Mouse (Mus musculus): ENCODE data around the gene Dbndd1.
"Not testable (repeated sequence)": the region's sequence is repeated elsewhere in the genome, so short reads cannot be mapped to it uniquely, and the experiment has no call there.

The Dbndd1 gene

GRCm38 (mm10) chr8:123504591-123505195, 10.6 kb downstream of the Dbndd1 start:
- CTCF ChIA-PET, result interaction anchor here in 1 of 4 experiments (1.1 kb wide), 1 partner anchor 280 kb away, joined by 3 read pairs; no protein-coding TSS in a partner anchor
- POLR2A ChIA-PET, result interaction anchor here in 1 of 4 experiments (1.7 to 6.6 kb wide), 2 partner anchors 10 to 22 kb away, joined by 5 to 49 read pairs; partner anchors contain the start of gene Dbndd1

DNA sequence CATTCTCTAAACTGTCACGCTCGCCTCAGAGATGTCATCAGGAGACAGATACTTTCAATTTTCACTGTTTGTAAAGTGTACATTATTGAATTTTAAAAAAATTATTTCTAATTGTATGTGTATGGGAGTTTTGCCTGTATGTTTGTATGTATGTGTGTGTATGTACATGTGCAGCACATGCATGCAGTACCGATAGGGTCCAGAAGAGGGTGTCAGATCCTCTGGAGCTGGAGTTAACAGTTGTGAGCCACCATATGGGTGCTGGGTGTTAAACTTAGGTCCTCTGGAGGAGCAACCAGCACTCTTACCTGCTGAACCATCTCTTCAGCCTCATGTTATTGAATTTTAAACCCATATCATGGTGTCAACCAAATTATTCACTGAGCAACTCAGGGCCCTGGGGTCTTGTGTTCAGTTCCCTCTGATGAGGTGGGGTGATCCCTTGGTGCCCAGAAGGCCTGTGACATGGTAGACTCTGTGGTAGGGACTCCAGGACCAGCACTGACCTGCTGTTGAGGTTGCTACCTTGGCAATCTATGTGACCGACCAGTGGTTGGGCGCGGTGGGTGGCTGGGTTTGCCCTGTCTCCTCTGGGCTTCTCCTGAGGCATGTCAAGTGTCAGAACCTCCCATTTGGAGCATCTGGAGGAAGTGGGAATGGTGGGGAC, 11.3 kb downstream of the Dbndd1 start:
- ChIA-PET CTCF (interaction anchor here (0.5 to 1.0 kb wide), 5 partner anchors 11 to 125 kb away, joined by 3 to 5 read pairs (median 4); partner anchors contain the start of gene Dbndd1 (in 3 of the 4)), POLR2A (interaction anchor here in 3 of 4 experiments (0.8 to 6.6 kb wide), 3 partner anchors 10 to 11 kb away, joined by 4 to 49 read pairs (median 5); partner anchors contain the start of gene Dbndd1 (in 2 of the 3))

- CTCF ChIA-PET, result interaction anchor here in 2 of 4 experiments (0.5 to 1.6 kb wide), 3 partner anchors 13 to 563 kb away, joined by 3 to 5 read pairs (median 4); partner anchors contain the start of gene Dbndd1 (in 2 of the 2)
Measured at GRCm38 (mm10) chr8:123502192-123502591, 13.1 kb downstream of the Dbndd1 start.

DNA sequence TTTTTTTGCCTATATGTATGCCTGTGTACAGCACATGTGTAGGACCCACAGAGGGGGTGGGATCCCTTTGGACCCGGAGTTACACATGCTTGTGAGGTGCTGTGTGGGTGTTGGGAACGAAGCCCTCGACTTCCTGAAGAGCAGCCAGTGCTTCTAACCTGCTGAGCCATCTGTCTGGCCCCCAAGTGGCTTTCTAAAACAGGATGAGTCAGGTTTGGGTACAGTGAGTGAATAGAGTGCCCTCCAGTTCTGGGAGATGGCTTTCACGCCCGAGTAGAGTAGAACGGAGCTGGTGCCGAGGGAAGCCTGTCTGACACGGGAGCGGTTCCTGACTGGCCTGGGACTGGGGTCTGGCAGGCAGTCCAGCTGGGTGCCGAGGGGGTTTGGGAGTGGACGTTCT, 15.7 kb downstream of the Dbndd1 start:
- ChIA-PET CTCF (interaction anchor here in 2 of 4 experiments (1.0 to 1.2 kb wide), 2 partner anchors 15 to 16 kb away, joined by 3 to 5 read pairs; partner anchors contain the start of gene Dbndd1 (in 2 of the 2)), POLR2A (interaction anchor here in 1 of 4 experiments (1.0 to 3.2 kb wide), 3 partner anchors 10 to 22 kb away, joined by 3 to 14 read pairs (median 6); partner anchors contain the start of gene Afg3l1)

More at GRCm38 (mm10) chr8:123502192-123502591, 13.1 kb downstream of the Dbndd1 start:
- POLR2A ChIA-PET, result interaction anchor here in 2 of 4 experiments (0.6 to 6.6 kb wide), 4 partner anchors 12 to 53 kb away, joined by 3 to 49 read pairs (median 8); partner anchors contain the start of genes Dbndd1 (in 1 of the 2) and Gas8 (in 1 of the 2)

DNA sequence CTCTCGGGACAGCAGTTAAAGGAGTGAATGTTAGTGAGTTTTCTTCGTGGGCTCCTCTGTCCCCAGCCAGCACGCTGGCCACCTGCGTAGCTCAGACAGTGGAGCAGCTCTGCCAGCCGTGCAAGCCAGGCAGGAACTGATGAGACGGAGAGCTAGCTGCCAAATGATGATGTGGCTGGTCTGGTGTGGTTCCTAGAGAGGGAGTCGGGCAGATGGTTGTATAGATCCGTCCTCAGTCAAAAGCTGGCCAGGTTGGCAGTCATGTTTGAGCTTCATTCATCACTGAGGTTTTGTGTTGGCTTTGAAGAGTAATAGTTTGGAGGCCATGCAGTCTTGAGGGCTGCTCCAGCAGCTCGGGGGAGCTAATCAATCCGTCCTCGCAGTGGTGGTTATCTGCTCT, 16.3 kb downstream of the Dbndd1 start:
- ChIA-PET CTCF (interaction anchor here in 2 of 4 experiments (1.0 to 1.2 kb wide), 2 partner anchors 16 kb away, joined by 3 to 5 read pairs; partner anchors contain the start of gene Dbndd1 (in 2 of the 2)), POLR2A (interaction anchor here in 1 of 4 experiments (1.0 kb wide), 2 partner anchors 16 to 21 kb away, joined by 3 read pairs; partner anchors contain the start of gene Afg3l1)

- POLR2A ChIA-PET, result interaction anchor here in 2 of 4 experiments (1.0 to 1.5 kb wide), 4 partner anchors 8 to 19 kb away, joined by 3 to 5 read pairs (median 4); no protein-coding TSS in a partner anchor
Measured at GRCm38 (mm10) chr8:123497699-123498098, 17.6 kb downstream of the Dbndd1 start.

GRCm38 (mm10) chr8:123492898-123493297, 22.4 kb downstream of the Dbndd1 start:
- ChIA-PET POLR2A (interaction anchor here in 1 of 4 experiments (1.0 to 1.5 kb wide), 2 partner anchors 15 to 22 kb away, joined by 4 read pairs; partner anchors contain the start of genes Afg3l1 and Dbndd1), CTCF (no interaction called here)

More at GRCm38 (mm10) chr8:123497699-123498098, 17.6 kb downstream of the Dbndd1 start:
- CTCF ChIA-PET, result interaction anchor here in 1 of 4 experiments (0.5 kb wide), 1 partner anchor 12 kb away, joined by 3 read pairs; no protein-coding TSS in a partner anchor

DNA sequence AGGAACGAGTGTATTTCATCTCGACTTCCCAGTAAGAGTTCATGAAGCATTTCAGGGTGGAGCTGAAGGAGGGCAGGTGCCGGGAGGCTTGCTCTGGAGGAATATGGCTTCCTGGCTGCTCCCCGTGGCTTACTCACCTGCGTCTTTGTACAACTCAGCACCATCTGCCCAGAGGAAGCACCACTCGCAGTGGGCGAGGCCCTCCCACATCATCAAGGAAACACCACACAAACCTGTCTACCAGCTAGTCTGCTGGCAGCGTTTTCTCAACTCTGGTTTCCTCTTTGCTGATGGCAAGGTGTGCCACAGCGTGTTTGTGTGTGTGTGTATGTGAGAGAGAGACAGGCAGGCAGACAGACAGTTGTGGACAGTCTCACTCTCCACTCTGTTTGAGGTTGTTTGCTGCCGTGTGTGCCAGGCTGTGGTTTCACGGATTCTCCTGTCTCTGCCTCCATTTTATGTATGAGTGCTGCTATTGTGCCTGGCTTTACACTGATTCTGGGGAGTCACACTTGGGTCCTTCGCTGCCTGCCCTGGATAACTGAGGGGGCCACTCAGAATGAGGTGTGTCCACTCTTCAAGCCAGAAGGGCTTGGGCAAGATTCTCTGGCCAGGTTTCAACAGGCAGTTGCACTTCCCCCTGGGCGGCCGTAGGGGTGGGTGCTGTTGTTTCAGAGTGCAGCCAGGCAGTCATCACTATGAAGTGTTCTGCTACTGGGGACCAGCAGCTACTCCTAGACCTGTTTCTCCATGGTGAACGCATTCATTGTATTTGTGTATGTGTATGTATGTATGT, 23.8 kb downstream of the Dbndd1 start:
- ChIA-PET CTCF (no interaction called here), POLR2A (interaction anchor here in 1 of 4 experiments (1.0 kb wide), 1 partner anchor 13 kb away, joined by 4 read pairs; the partner anchor contains the start of gene Afg3l1)

DNA sequence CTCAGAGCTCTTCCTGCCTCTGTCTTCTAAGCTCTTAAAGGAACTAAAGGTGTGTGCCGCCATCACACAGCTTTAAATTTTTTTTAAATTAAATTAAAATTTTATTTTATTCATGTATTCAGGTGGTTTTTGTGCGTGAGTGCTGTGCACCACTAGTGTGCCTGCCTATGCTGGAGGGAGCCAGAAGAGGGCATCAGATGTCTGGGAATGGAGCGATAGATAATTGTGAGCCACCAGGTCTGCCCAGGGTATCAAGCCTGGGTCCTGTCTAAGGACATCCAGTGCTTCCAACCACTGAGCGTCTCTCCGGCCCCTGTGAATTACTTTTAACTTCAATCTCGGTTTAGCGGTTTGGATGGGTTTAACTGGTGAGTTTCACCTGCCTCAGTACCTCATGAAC, 32.6 kb downstream of the Dbndd1 start:
- ChIA-PET CTCF (interaction anchor here in 3 of 4 experiments (0.6 to 2.2 kb wide), 9 partner anchors 25 to 301 kb away, joined by 3 to 13 read pairs (median 4); no protein-coding TSS in a partner anchor), POLR2A (interaction anchor here in 2 of 4 experiments (0.9 to 1.8 kb wide), 10 partner anchors 13 to 82 kb away, joined by 3 to 10 read pairs (median 4); partner anchors contain the start of gene Gas8 (in 1 of the 2))

- CTCF ChIA-PET, result interaction anchor here in 2 of 4 experiments (0.6 to 2.0 kb wide), 3 partner anchors 22 to 36 kb away, joined by 3 to 7 read pairs (median 5); no protein-coding TSS in a partner anchor
- POLR2A ChIA-PET, result interaction anchor here in 3 of 4 experiments (0.6 to 2.7 kb wide), 35 partner anchors 8 to 907 kb away, joined by 3 to 16 read pairs (median 4); partner anchors contain the start of genes Gas8 (in 3 of the 3), Dbndd1 (in 2 of the 3), Mc1r (in 2 of the 3) and Tcf25 (in 1 of the 3)
Measured at GRCm38 (mm10) chr8:123478456-123479218, 36.6 kb downstream of the Dbndd1 start.

GRCm38 (mm10) chr8:123477737-123478258, 37.5 kb downstream of the Dbndd1 start, which contains the start of gene Afg3l1:
Gene Afg3l1, plus strand, starts transcription at chr8:123477903.
- ChIA-PET CTCF (interaction anchor here in 2 of 4 experiments (0.6 to 2.0 kb wide), 3 partner anchors 35 to 646 kb away, joined by 3 to 7 read pairs (median 5); no protein-coding TSS in a partner anchor), POLR2A (interaction anchor here in 3 of 4 experiments (0.6 to 2.7 kb wide), 27 partner anchors 9 to 205 kb away, joined by 3 to 16 read pairs (median 4); partner anchors contain the start of genes Gas8 (in 3 of the 3), Mc1r (in 1 of the 3) and Tcf25 (in 1 of the 3))

DNA sequence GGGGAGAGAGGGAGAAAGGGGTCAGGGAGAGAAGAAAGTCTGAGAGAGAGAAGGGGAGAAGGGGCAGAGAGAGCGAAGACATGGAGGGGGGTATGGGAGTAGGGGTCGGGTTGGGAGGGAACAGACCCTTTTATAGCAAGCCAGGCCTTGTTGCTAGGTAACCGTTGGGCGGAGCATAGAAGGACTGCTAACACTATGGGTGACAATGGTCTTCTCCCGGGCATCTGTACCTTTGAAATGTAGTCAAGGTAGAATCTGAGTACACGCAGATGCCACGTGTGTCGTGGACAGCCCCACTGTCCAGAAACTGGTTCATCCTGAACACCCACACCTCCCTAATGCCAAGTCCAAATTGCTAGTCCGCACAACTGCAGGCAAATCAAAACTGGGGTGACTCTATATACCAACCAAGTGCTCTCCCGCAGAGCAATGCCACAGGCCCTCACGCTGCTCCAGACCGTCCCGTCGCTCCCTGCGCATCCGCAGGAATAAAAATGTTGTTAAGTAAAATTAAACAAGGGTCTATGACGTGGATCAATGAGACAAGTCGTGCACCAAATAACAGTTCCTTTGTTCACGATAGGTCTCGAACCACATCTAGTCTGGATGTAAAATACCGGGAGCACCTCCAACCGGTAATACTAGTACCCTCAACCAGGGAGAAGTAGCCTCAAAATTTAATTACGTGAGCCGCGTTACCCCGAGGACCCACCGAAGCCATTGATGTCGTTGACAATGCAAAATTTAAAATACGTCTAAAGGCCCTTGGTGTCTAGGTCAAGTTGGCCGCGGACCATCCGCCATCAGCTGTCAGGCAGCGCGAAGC, 38.1 kb downstream of the Dbndd1 start:
- ChIA-PET POLR2A (interaction anchor here in 3 of 4 experiments (0.6 to 2.7 kb wide), 17 partner anchors 10 to 103 kb away, joined by 3 to 16 read pairs (median 5); partner anchors contain the start of genes Mc1r (in 1 of the 3) and Tcf25 (in 1 of the 3)), CTCF (interaction anchor here in 2 of 4 experiments (1.7 to 2.0 kb wide), 2 partner anchors 34 kb away, joined by 5 to 7 read pairs; no protein-coding TSS in a partner anchor)

- POLR2A ChIA-PET, result interaction anchor here in 2 of 4 experiments (0.7 to 1.4 kb wide), 2 partner anchors 10 to 198 kb away, joined by 3 to 4 read pairs; no protein-coding TSS in a partner anchor
- CTCF ChIA-PET, result not testable (repeated sequence)
Measured at GRCm38 (mm10) chr8:123474549-123474948, 40.7 kb downstream of the Dbndd1 start.

DNA sequence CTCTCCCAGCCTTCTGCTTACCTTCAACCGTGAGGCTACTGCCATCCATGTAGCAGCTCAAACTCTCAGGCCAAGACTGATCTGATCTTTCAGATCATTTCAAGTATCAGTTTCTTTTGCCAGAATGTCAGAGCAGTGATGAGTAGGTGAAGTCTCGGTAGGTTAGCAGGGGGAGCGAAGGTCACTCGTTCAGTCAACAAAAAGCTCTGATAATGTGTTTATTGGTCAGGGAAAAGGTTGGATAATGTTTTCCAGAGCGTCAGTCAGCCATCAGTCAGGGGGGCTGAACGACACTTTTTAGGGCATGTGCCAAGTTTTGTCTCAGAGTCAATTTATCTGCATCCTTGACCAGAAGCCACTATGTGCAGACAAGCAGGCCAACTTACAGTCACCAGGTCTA, 42.3 kb downstream of the Dbndd1 start:
- CTCF ChIA-PET, result not testable (repeated sequence)

DNA sequence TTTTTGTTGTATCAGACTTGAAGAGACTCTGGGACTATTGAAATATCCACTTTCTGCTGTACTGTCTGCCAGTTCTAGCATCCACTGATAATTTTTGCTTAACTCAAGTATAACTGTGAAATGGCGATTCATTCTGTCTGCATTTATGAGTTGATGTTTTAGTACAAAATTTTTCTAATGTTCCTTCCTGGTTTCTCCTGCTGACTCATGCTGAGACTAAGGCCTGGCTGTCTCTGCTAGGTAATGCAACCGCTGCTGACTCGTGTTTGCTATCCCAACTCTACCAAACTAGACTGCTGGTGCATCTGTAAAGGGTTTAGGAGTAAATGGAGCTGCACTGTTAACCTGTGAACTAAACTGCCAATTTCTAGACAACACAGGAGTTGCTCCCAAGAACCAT, 47.8 kb downstream of the Dbndd1 start:
- ChIA-PET POLR2A (interaction anchor here in 3 of 4 experiments (0.7 to 3.8 kb wide), 6 partner anchors 9 to 379 kb away, joined by 3 to 15 read pairs (median 4); partner anchors contain the start of gene Afg3l1 (in 2 of the 3)), CTCF (interaction anchor here in 1 of 4 experiments (0.6 kb wide), 1 partner anchor 68 kb away, joined by 3 read pairs; no protein-coding TSS in a partner anchor)

More for the DNA sequence above, 42.3 kb downstream of the Dbndd1 start:
- POLR2A ChIA-PET, result interaction anchor here in 1 of 4 experiments (1.3 kb wide), 1 partner anchor 26 kb away, joined by 3 read pairs; no protein-coding TSS in a partner anchor

Data from embryonic stem cell, embryonic (primary cell).